Mouse (Mus musculus): Measurements from ENCODE around the gene Map3k7cl.

Gene Map3k7cl

GRCm38 (mm10) chr16:87635213-87635755, 82.2 kb downstream of the Map3k7cl start:
- no peak for DNase-seq (ENCODE audit: extremely low spot score, low read depth, low spot score)

- no peak for DNase-seq (ENCODE audit: extremely low spot score, low read depth, low spot score)
Observed at GRCm38 (mm10) chr16:87635841-87636240, 82.7 kb downstream of the Map3k7cl start.

- no peak for DNase-seq (ENCODE audit: extremely low spot score, low read depth, low spot score)
Observed at GRCm38 (mm10) chr16:87638098-87638497, 85.0 kb downstream of the Map3k7cl start.

- no peak for DNase-seq (ENCODE audit: extremely low spot score, low read depth, low spot score)
Observed at GRCm38 (mm10) chr16:87642234-87642633, 89.1 kb downstream of the Map3k7cl start.

- no peak for DNase-seq (ENCODE audit: extremely low spot score, low read depth, low spot score)
Observed at GRCm38 (mm10) chr16:87644111-87644770, 91.1 kb downstream of the Map3k7cl start.

Measured in hindlimb bud, embryonic 11.5 days (tissue).